Mouse (Mus musculus) 416B (cell line): ENCODE measurements at regions not wholly inside any gene's neighbourhood (a gene's known extent, or its start where the extent isn't known, plus 50 kb on each side); places are given as distances from the start of the nearest gene placed in this dataset.
"Not testable (repeated sequence)": the region's sequence is repeated elsewhere in the genome, so short reads cannot be mapped to it uniquely, and the experiment has no call there.

Source experiments
- DNase-seq: peaks from one replicate; pipeline ENCODE4 v3.0.0; 2011; ENCODE audit warnings: low read depth

DNA sequence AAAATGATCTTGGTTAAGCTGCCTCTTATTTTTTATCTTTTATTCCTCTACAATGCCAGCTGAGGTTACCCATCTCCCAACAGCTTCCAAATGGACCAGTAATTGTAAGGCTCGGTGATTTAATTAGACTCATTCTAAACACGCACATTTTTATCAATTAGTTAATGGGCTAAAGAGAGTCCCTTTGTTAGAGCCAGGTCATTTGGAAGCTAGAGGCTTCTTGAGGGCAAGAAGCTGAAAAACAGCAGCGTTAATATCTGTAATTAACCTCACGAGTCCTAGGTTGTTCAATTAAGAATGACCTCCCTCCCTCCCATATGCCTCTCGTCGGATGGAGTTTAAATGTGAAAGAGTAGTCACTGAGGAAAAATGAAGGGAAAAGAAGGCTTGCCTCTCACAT lies 66.5 kb downstream of the Otx2 start:
- no peak for DNase-seq

DNA sequence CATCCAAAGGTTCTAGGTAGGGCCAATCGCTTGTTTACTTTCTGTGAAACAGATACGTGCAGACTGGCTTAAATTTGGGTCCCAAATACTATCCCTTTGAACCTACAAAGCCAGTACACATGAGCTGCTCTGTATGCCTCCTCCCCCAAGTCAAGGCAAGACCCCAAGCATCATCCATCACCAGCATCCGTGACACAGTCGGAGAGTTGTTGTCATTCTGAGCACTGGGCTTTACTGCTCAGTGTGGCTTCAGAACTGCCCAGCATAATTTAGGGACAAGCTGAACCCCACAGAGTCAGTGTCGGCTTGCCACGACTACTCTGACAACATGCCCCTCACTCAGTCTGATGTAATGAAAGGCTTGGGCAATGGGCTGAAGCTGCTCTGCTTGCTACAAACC lies 70.1 kb downstream of the Otx2 start:
- no peak for DNase-seq

DNA sequence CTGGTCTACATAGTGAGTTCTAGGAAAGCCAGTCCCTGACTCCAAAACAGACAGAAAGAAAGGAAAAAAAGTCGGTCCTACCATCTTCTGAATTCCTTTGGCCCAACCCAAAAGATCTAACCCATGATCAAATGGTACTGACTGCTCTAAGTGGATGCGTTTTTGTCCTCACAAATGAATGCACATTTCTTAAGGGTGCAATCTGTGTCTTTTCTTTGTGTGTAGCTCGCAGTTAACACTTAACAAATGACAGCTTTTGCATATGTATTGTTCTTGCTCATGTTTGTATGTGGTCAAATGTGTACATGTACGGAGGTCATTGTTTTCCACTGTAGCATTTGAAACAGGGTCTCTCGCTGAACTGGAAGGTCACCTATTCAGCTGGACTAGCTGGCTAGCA lies 79.3 kb downstream of the Otx2 start:
- no peak for DNase-seq

DNA sequence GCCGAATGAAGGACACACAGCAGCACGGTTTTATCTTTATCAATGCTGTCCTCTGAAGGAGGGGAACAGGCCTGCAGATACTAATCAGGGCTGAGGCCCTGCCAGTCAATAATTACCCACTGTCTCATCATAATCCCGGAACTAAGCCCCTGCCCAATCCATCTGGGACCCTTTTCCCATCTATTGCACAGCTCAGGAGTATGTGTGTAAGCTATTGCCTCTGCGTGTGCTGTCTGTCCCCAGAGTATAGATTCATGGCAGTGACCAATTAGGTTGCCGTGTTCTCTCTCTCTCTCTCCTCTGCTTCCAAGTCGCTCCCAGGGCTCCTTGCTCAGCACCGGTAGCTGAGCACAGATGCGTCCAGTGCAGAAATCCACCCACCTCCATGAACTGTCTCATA lies 80.3 kb downstream of the Otx2 start:
- DNase-seq, result no peak

DNA sequence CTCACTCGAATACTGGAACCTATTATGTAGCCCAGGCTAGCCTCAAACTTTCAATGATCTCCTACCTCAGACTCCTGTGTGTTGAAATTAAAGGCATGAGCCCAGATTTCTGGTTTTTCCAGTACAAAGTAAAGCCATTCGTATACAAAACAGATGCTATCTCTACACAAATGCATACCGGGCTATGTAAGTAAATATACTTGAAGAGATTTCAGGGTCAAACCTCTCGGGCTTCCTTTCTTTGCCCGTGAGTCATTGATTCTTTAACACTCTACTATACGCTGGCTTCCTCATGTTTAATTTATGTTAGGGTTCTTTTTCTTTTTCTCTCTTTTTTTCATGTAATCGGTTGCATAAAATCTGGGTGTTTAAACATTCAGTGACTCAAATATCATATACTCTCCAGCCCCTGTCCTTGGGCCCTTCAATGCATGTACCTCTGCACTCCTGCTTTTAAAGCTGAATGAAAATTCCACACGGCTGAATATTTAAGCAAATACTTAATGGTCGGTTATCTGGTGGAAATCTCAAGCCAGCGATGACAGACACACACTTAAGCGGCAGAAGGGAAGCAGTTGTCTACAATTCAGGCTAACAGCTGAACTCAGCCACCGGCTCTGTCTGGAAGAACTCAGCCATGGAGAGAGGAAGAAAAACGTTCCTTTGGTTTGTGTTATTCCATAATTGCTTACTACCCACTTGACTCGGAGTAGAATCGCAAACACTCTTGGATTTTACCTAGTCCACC lies 82.0 kb downstream of the Otx2 start:
- DNase-seq, result no peak

DNA sequence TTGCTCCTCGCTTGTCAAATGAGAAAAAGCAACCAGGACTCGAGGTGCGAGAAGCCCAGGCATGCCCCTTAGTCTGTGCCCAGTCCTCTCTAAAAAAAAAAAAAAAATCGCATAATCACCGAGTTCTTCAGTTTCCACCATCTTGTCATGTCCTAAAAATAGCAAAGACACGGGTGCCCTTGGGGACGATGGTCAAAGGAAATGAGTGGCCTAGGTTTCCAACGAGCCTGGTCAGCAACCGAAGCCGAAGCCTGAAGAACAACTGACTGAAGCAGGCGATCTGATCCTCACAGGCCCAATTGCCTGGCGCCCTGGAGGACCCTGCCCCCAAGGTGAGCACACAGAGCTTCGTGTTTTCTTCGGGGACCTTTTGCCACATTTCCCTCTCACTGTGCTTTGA lies 83.2 kb downstream of the Otx2 start:
- peak; percentile 24 for DNase-seq

DNA sequence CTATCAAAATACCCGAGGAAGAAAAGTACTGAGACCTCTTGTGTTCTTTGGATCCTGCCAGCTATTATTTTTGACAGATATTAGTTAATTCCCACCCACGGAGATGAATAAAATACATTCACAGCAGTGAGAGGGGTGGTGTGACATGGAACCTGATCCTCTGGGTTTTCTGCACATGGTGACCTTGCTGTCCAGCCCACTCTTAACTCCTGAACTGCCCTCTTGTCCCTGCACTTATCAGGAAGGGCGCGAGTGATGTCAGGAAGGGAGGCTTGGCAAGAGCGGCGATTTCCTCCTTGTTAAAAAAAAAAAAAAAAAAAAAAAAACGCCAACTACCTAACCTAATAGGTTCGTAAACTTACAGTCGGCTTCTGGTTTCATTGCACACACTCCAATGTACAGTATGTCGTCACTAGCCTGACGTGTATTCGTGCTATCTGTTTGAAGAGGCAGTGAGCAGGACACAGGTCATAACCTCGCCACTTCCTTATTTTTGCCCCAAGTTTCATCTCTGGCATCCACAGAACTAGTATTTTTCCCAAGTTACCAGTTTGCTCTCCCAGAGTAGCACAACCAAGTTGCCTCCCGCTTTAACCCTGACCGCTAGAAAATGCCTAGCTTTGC lies 83.8 kb downstream of the Otx2 start:
- peak; percentile 36 for DNase-seq

DNA sequence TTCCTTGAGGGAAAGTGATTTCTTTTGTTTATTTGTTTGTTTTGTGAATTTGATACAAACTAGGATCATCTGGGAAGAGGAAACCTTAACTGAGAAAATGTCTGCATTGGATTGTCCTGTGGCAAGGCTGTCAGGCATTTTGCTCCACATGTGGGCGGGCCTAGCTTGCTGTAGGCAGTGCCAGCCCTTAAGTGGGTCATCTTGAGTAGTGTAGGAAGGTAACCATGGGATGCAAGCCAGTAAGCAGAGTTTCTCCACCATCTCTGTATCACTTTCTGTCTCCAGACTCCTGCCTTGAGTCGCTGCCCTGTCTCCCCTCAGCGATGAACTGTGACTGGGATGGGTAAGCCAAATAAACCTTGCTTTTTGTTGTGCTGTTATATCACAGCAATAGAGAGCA lies 87.8 kb downstream of the Otx2 start:
- no peak for DNase-seq

DNA sequence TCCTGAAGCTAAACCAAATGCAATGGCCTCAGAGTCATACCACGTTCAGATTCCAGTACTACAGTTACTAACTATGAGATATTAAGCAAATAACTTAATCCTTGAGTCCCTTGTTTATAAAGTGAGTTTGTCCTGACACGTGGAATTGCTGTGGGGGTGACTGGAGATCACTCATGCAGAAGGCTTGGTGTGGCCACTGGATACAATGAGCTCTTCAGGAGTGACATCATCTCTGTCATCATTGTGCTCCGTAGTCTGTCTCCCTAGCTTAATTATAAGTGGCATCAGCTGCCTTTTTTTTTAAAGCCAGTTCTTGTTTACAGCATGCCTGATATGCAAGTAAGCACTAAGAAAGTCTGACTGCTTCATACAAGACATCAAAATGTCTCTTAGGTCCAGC lies 89.0 kb downstream of the Otx2 start:
- no peak for DNase-seq

DNA sequence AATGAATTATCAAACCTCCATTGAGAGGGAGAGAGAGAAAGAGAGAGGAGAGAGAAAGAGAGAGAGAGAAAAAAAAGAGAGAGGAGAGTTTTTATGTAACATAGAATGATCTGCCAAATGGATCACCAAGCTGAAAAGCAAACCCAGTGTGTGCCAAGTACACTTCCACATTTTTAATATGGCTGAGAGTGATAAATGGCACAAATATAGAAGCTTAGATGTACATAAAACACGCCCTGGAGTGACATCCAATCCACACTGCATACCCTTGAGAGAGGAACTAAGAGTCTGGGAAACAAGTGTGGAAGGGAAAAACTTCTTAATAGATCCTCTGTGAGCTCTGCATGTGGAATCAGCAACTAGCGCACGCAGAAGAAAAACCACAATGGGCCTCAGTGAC lies 90.1 kb downstream of the Otx2 start:
- DNase-seq, result no peak

DNA sequence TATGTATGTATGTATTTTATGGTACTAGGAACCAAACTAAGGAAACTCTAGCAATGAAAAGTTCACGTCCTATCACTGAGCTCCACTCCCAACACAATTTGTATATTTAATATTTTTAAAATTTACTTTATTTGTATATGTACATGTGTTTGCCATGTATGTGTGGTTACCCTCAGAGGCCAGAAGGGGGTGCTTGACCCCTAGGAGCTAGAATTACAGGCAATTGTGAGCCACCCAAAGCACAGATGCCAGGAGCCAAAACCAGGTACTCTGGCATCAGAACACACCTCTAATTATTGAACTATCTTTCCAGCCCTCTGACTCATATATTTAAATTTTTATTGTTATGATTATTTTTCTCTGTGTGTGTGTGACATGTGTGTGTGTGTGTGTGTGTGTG lies 91.5 kb downstream of the Otx2 start:
- DNase-seq, result peak; percentile 29

DNA sequence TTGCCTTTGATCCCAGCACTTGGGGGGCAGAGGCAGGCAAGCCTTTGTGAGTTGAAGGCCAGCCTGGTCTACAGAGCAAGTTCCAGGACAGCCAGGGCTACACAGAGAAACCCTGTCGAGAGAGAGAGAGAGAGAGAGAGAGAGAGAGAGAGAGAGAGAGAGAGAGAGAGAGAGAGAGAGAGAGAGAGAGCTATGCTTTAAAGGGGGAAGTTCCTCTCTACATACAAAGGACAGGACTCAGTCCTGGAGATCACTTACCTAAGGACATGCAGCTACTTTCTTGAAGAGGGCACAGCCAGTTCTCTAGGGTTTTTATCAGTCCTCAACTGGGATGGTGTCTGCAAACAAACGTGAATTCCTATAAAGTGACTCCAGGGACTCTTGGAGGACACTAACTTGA lies 92.3 kb downstream of the Otx2 start:
- DNase-seq, result not testable (repeated sequence)

DNA sequence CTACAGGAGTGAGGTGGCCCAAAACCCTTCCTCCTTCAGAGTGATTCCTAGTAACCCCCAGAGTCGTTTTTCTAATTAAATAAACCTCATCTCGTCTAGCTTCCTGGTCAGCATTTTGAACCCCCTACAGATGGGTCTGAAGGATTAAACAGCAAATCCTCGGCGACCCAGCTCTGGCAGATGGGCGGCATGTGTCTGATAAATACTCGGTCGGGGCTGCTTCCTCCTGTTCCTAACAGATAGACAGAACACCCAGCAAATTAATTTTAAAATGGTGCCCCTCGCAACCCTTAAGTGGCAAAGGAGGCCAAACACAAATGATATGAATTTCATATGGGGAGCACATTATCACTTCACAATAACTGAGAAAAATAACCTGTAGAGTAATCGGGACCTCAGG lies 93.2 kb downstream of the Otx2 start:
- no peak for DNase-seq

DNA sequence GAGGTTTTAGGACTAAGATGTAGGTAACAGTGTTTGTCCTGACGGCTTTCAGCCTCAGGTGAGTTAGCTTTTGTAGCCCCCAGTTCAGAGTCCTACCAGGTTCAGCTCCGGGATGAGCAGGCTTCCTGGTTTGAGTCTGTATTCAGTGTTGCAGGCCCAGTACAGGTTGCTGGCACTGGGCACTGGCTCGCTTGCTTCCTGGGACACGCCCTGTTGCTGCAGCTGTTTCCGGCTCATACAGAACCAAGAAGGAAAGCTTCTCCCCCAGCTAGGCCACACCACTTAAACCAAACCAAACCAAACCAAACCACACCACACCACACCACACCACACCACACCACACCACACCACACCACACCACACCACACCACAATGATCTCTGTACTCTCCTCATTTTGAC lies 93.6 kb downstream of the Otx2 start:
- peak; percentile 69 for DNase-seq
